Mouse (Mus musculus): ENCODE results near the gene Fam196b. TPM values are rescaled to one million over a fixed set of nuclear protein-coding genes. Genes with fewer than 3 reads are reported as not detected.

The Fam196b gene
- 2.0 and 4.6 TPM in 2 replicates for polyA plus RNA-seq (2014; fragmentation: Nextera tagmentation; extraction: Ambion mirVana)

DNA sequence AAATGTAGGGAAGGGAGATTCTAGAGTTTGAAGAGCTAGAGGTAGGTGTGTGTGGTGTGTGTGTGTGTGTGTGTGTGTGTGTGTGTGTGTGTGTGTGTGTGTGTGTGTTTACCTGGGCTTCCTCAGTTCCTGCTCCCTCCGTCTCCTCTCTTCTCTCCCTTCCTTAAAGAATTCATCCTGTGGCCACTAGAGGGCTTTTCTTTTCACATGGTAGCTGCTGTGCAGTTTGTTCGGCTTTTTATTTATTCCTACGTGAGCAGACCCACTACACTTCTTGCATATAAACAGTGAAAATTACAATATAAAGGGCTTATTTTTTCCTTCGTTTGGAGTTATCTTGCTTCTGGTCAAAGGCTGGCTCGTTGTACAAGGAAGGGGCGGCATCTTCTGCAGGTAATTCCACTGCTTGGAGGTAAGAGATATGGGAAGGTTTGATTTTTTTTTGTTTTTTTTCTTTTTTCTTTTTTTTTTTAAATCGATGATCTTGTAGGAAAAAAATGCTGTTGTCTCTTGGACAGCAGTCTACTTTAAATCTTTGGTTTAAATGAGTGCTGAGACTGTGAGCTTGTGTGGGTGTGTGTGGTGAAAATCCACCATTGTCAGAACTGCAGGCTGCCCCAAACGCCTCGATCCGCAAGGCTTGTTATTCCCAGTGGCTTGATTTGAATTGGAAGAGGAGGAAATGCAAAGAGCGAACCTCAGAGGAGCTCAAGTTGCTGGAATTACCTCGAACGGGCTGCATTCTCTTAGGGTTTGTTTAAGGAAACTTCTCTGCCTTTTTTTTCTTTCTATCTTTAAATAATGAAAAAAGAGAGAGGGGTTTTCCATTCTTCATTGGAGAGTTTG lies at the start of gene Fam196b:
Gene Fam196b (plus strand): TSS at position 289 of the 846 bp plus-strand sequence.
- H3K27ac ChIP-seq (ENCODE audit: low read depth, low read length) = no peak within 1 kb of the TSS; the same call in 1 of the 2 replicates

GRCm38 (mm10) chr11:34272016-34272415 lies 42.6 kb upstream of the Fam196b start:
- no peaks in the 10 kb centered on the region for H3K27me3 ChIP-seq (ENCODE audit: control insufficient read depth, insufficient read depth, low read length)
- H3K36me3 ChIP-seq (ENCODE audit: control insufficient read depth, insufficient read depth, low read length) = no peaks in the 10 kb centered on the region
- no peak overlapping the region for H3K9ac ChIP-seq (replicated peaks; ENCODE audit: low read depth, low read length)
- H3K27ac ChIP-seq (ENCODE audit: low read depth, low read length) = no peak overlapping the region
- H3K4me1 ChIP-seq (ENCODE audit: control insufficient read depth, insufficient read depth, low read length) = no peaks in the 10 kb centered on the region
- no peaks in the 10 kb centered on the region for H3K9me3 ChIP-seq (ENCODE audit: control insufficient read depth, low read length)
- H3K4me2 ChIP-seq (ENCODE audit: low read depth, low read length) = no peak overlapping the region
- H3K4me3 ChIP-seq (ENCODE audit: low read depth, low read length) = no peak overlapping the region
- WGBS = 22% methylated on average over 10 of the region's 10 CpGs
- ATAC-seq (ENCODE audit: low read depth) = no peak

More for the DNA sequence above, at the start of gene Fam196b:
- ATAC-seq (ENCODE audit: low read depth) = peak; percentile 65
- Histone ChIP-seq H3K4me2 (ENCODE audit: low read depth, low read length) (peak within 1 kb of the TSS; percentile 45), H3K4me1 (ENCODE audit: control insufficient read depth, insufficient read depth, low read length) (peaks cover 5% of the 10 kb centered on the region; the same call in 1 of the 2 replicates), H3K4me3 (ENCODE audit: low read depth, low read length) (peak within 1 kb of the TSS; percentile 30), H3K36me3 (ENCODE audit: control insufficient read depth, insufficient read depth, low read length) (no peaks in the 10 kb centered on the region), H3K9ac (replicated peaks; ENCODE audit: low read depth, low read length) (peak within 1 kb of the TSS; percentile 46), H3K9me3 (ENCODE audit: control insufficient read depth, low read length) (no peaks in the 10 kb centered on the region), H3K27me3 (ENCODE audit: control insufficient read depth, insufficient read depth, low read length) (no peaks in the 10 kb centered on the region)
- 3% methylated on average over 13 of the region's 13 CpGs for WGBS

GRCm38 (mm10) chr11:34275941-34276340 lies 38.7 kb upstream of the Fam196b start:
- ATAC-seq (ENCODE audit: low read depth) = no peak
- Histone ChIP-seq H3K4me2 (ENCODE audit: low read depth, low read length) (no peak overlapping the region), H3K27ac (ENCODE audit: low read depth, low read length) (no peak overlapping the region), H3K9ac (replicated peaks; ENCODE audit: low read depth, low read length) (no peak overlapping the region), H3K9me3 (ENCODE audit: control insufficient read depth, low read length) (no peaks in the 10 kb centered on the region), H3K4me3 (ENCODE audit: low read depth, low read length) (no peak overlapping the region), H3K36me3 (ENCODE audit: control insufficient read depth, insufficient read depth, low read length) (no peaks in the 10 kb centered on the region), H3K4me1 (ENCODE audit: control insufficient read depth, insufficient read depth, low read length) (no peaks in the 10 kb centered on the region), H3K27me3 (ENCODE audit: control insufficient read depth, insufficient read depth, low read length) (no peaks in the 10 kb centered on the region)
- WGBS = 48% methylated on average over 2 of the region's 2 CpGs

DNA sequence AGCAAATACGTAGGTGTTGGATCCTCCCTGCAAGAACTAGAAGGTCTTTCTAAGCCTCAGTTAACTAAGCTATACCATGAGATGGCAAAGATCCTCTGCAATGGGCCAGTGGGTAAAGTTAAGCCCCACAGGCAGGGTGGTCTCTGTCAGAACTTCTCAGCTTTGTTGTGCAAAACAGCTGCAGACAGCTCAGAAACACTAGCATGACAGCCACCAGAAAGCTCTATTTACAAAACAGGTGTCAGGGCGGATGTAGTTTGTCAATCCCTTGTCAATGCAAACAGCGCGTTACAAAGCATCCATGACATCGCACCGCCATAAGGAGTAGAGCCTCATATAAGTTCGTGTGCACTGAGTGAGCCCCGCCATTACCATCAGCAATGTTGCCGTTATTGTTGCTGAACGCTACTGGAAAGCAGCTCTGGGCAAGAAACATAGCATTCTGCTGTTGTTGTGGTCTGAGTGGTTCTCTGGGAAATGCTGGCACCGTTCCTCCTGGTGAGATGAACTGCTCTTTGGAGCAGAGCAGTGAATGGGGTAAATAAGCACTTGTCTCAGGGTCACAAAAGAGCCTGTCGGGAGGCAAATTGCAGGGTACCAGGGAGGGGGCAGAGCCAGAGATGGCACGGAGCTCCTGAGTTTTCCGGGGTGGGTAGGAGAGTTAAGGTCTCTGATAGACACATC lies 38.1 kb upstream of the Fam196b start:
- H3K27ac ChIP-seq (ENCODE audit: low read depth, low read length) = no peak overlapping the region
- no peak overlapping the region for H3K9ac ChIP-seq (replicated peaks; ENCODE audit: low read depth, low read length)
- no peaks in the 10 kb centered on the region for H3K27me3 ChIP-seq (ENCODE audit: control insufficient read depth, insufficient read depth, low read length)
- ATAC-seq (ENCODE audit: low read depth) = peak; percentile 74; the same call in 1 of the 2 replicates
- no peaks in the 10 kb centered on the region for H3K36me3 ChIP-seq (ENCODE audit: control insufficient read depth, insufficient read depth, low read length)
- whole genome bisulfite sequencing = 33% methylated on average over 14 of the region's 14 CpGs
- H3K4me2 ChIP-seq (ENCODE audit: low read depth, low read length) = no peak overlapping the region
- no peaks in the 10 kb centered on the region for H3K4me1 ChIP-seq (ENCODE audit: control insufficient read depth, insufficient read depth, low read length)
- H3K9me3 ChIP-seq (ENCODE audit: control insufficient read depth, low read length) = no peaks in the 10 kb centered on the region
- H3K4me3 ChIP-seq (ENCODE audit: low read depth, low read length) = no peak overlapping the region

GRCm38 (mm10) chr11:34277047-34277445 lies 37.6 kb upstream of the Fam196b start:
- 47% methylated on average over 3 of the region's 3 CpGs for WGBS
- Histone ChIP-seq H3K4me1 (ENCODE audit: control insufficient read depth, insufficient read depth, low read length) (no peaks in the 10 kb centered on the region), H3K27ac (ENCODE audit: low read depth, low read length) (no peak overlapping the region), H3K4me3 (ENCODE audit: low read depth, low read length) (no peak overlapping the region), H3K36me3 (ENCODE audit: control insufficient read depth, insufficient read depth, low read length) (no peaks in the 10 kb centered on the region), H3K4me2 (ENCODE audit: low read depth, low read length) (no peak overlapping the region), H3K9me3 (ENCODE audit: control insufficient read depth, low read length) (no peaks in the 10 kb centered on the region), H3K9ac (replicated peaks; ENCODE audit: low read depth, low read length) (no peak overlapping the region), H3K27me3 (ENCODE audit: control insufficient read depth, insufficient read depth, low read length) (no peaks in the 10 kb centered on the region)
- ATAC-seq (ENCODE audit: low read depth) = no peak

DNA sequence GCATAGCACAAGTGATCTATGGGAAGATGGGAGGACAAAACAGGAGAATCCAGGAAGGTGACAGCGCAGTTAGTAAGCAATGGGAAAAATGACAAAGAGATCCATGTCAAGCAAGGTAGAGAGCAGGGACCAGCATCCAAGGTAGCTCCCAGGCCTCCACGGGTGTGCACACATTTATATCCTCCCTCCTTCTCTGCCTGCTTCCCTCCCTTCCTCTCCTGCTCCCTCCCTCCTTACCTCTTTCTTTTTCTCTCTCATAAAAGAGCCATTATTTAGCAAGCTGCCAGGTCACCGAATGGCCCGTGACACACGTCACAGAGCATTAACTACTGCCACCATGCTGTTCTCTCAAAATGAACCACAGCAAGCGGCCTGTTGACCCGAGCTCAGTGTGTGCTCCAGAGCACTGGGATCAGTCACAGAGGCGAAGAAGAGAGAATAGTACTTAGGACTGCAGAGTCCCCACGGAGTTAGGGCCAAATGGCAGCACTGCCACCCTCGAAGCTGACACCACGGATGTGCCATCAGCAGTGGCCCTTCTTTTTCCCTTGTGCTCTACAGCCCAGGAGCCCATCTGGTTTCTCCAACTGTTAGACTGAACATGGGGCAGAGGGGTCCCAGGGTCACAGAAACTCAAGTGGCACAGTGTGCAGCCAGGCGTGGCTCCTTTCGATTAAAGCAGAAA lies 30.4 kb upstream of the Fam196b start:
- Histone ChIP-seq H3K27ac (ENCODE audit: low read depth, low read length) (no peak overlapping the region), H3K9me3 (ENCODE audit: control insufficient read depth, low read length) (no peaks in the 10 kb centered on the region), H3K36me3 (ENCODE audit: control insufficient read depth, insufficient read depth, low read length) (no peaks in the 10 kb centered on the region), H3K27me3 (ENCODE audit: control insufficient read depth, insufficient read depth, low read length) (peaks cover 6% of the 10 kb centered on the region), H3K4me1 (ENCODE audit: control insufficient read depth, insufficient read depth, low read length) (0 out of 2 replicates have a peak, but pooled peaks cover 3% of the 10 kb centered on the region), H3K9ac (replicated peaks; ENCODE audit: low read depth, low read length) (no peak overlapping the region), H3K4me2 (ENCODE audit: low read depth, low read length) (no peak overlapping the region), H3K4me3 (ENCODE audit: low read depth, low read length) (no peak overlapping the region)
- 18% methylated on average over 13 of the region's 13 CpGs for WGBS
- ATAC-seq (ENCODE audit: low read depth) = no peak; the same call in 1 of the 2 replicates

- H3K27me3 ChIP-seq (ENCODE audit: control insufficient read depth, insufficient read depth, low read length) = no peaks in the 10 kb centered on the region
- no peak for ATAC-seq (ENCODE audit: low read depth)
- no peaks in the 10 kb centered on the region for H3K9me3 ChIP-seq (ENCODE audit: control insufficient read depth, low read length)
- H3K36me3 ChIP-seq (ENCODE audit: control insufficient read depth, insufficient read depth, low read length) = no peaks in the 10 kb centered on the region
- no peak overlapping the region for H3K4me2 ChIP-seq (ENCODE audit: low read depth, low read length)
- 45% methylated on average over 4 of the region's 4 CpGs for whole genome bisulfite sequencing
- no peaks in the 10 kb centered on the region for H3K4me1 ChIP-seq (ENCODE audit: control insufficient read depth, insufficient read depth, low read length)
- no peak overlapping the region for H3K4me3 ChIP-seq (ENCODE audit: low read depth, low read length)
- H3K27ac ChIP-seq (ENCODE audit: low read depth, low read length) = no peak overlapping the region
- no peak overlapping the region for H3K9ac ChIP-seq (replicated peaks; ENCODE audit: low read depth, low read length)
Observed at GRCm38 (mm10) chr11:34290265-34290664, 24.4 kb upstream of the Fam196b start.

DNA sequence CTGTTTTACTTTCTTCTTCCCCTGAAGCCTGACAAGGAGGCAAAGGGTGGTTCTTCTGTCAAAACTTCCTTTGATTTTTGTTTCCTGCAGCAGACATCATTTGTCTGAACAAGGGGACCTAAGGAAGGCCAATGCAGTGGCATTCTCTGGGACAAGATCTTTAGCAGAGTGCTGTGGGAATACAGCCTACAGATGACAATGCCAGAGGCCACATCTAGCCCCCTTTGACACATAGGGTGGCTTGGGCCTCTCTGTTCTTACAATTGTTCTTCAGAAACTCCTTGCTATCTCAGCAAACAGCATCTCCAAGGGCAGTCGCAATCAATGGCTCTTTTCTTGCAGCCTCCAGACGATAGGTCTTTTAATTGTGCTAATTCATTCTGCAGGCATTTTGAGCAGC lies 23.9 kb upstream of the Fam196b start:
- no peak overlapping the region for H3K4me3 ChIP-seq (ENCODE audit: low read depth, low read length)
- H3K27ac ChIP-seq (ENCODE audit: low read depth, low read length) = no peak overlapping the region
- H3K36me3 ChIP-seq (ENCODE audit: control insufficient read depth, insufficient read depth, low read length) = no peaks in the 10 kb centered on the region
- no peaks in the 10 kb centered on the region for H3K9me3 ChIP-seq (ENCODE audit: control insufficient read depth, low read length)
- no peak for ATAC-seq (ENCODE audit: low read depth)
- no peaks in the 10 kb centered on the region for H3K27me3 ChIP-seq (ENCODE audit: control insufficient read depth, insufficient read depth, low read length)
- H3K4me2 ChIP-seq (ENCODE audit: low read depth, low read length) = no peak overlapping the region
- H3K4me1 ChIP-seq (ENCODE audit: control insufficient read depth, insufficient read depth, low read length) = no peaks in the 10 kb centered on the region
- H3K9ac ChIP-seq (replicated peaks; ENCODE audit: low read depth, low read length) = no peak overlapping the region
- WGBS = 21% methylated on average over 2 of the region's 2 CpGs
